Mouse (Mus musculus) embryonic fibroblast, embryonic 13.5 days (primary cell): Measurements from ENCODE around the gene Ddah1.

Experiments
- CTCF ChIP-seq: IDR thresholded peaks from 2 replicates; pipeline ENCODE4 v1.5.1; 2011; ENCODE audit warnings: mild to moderate bottlenecking, control low read depth, low read length, moderate library complexity, borderline replicate concordance; ENCODE audit not compliant: insufficient read depth
- POLR2A ChIP-seq: IDR thresholded peaks from 2 replicates; pipeline ENCODE4 v1.6.1; 2011; ENCODE audit warnings: low read depth, mild to moderate bottlenecking, control low read depth, low read length, moderate library complexity

DNA sequence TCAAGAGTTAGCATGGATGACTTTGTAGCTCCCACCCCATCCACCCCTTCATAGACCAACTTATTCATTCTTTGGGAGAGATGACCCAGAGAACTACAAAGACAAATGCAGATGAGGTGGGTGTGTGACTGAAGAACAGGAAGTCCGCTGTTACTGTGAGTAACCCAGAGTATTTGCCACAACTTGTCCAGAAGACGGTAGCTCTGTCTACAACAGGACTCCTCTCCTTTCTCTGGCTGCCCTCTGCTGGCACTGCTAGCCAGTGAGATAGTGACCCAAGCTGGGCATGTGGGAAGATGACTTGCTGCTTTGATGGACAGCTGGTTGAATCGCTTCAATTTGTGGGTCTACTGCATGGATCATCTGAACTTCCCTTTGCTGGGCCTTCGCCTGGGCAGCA is 28.9 kb upstream of the Ddah1 start:
- TF ChIP-seq CTCF (peak; percentile 51; the same call in 1 of the 2 replicates), POLR2A (no peak)
